Mouse (Mus musculus): Measurements from ENCODE around the gene 2410131K14Rik. TPM values are rescaled to one million over a fixed set of nuclear protein-coding genes. Genes with fewer than 3 reads are reported as not detected.

The 2410131K14Rik gene
- polyA plus RNA-seq (2015; fragmentation: Nextera tagmentation; extraction: Ambion mirVana) = 12.9 TPM in 2 replicates

DNA sequence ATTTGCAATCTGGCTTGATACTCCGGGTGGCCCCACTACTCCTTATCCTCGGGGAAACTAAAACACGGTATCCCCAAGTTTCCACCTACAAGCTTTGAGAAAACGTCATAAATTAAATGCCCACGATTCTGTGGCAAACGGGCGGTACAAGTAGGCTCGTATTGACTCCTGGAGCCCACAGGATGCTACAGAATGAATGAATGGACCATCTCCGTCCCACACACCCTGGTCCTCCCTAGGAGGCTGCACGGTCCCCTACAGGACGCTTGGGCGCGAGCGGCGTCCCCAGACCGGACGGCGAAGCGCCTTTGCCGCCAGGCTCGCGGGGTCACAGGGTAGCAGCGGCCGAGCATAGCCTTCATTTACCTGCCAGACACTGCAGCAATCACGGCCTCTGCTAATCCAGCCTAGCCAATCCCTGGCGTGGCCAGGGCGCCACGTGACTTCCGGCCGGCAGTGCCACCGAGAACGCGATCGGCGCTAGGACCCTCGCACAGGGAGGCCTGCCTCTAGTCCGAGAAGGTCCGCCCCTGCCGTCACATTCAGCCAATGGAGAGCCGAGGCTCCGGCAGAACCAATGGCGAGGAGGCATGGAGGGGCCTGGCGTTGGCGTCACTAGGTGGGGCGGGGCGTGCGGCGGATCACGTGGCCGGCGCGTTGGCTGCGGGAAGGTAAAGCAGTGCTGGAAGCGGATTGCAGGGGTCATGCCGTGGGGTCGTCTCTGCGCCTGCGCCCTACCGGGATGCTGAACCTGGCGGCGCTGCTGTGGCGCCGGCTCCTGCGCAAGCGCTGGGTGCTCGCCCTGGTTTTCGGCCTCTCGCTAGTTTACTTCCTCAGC, at the start of gene 2410131K14Rik, which contains the start of gene Rnft2:
Gene 2410131K14Rik, plus strand, starts transcription at position 622 of the 838 bp plus-strand sequence.
Gene Rnft2, minus strand, starts transcription at position 511 of the 838 bp plus-strand sequence.
- Histone ChIP-seq H3K4me2 (replicated peaks) (peak within 1 kb of the TSS; percentile 96), H3K27ac (peak within 1 kb of the TSS; percentile 74), H3K4me3 (peak within 1 kb of the TSS; percentile 56), H3K9ac (peak within 1 kb of the TSS; percentile 79), H3K4me1 (peaks cover 30% of the 10 kb centered on the region), H3K9me3 (no peaks in the 10 kb centered on the region), H3K27me3 (no peaks in the 10 kb centered on the region), H3K36me3 (peaks cover 29% of the 10 kb centered on the region)
- WGBS = under 1% methylated on average over 68 of the region's 68 CpGs
- ATAC-seq (ENCODE audit: low FRiP score, low read depth) = peak; percentile 100

DNA sequence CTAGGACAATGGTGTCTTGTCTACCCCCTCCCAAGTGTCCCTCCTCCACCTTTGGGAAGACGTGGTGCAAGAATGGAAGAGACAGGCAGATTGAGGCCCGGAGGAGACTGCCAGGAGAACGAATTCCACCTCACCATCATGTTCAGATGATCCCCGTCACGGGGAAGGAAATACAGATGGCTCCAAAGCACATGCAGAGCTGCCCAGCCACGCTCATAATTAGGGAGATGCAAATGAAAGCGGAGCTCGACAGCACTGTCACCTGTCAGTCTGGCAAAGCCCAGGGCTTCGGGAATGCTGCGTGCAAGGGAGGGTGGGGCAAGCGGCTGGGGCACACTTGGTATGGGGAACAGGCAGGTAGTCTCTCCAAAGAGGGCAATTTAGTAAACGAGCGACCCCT, 47.6 kb upstream of the 2410131K14Rik start:
- peaks cover 2% of the 10 kb centered on the region; the same call in 1 of the 2 replicates for H3K4me1 ChIP-seq
- peaks cover 15% of the 10 kb centered on the region; the same call in 1 of the 2 replicates for H3K36me3 ChIP-seq
- H3K4me3 ChIP-seq = no peak overlapping the region
- ATAC-seq (ENCODE audit: low FRiP score, low read depth) = no peak
- no peak overlapping the region for H3K4me2 ChIP-seq (replicated peaks)
- no peaks in the 10 kb centered on the region for H3K9me3 ChIP-seq
- H3K27me3 ChIP-seq = peaks cover 14% of the 10 kb centered on the region; the same call in 1 of the 2 replicates
- WGBS = 73% methylated on average over 13 of the region's 13 CpGs
- no peak overlapping the region for H3K27ac ChIP-seq
- H3K9ac ChIP-seq = no peak overlapping the region

- Histone ChIP-seq H3K9ac (no peak overlapping the region), H3K4me3 (no peak overlapping the region), H3K4me2 (replicated peaks) (no peak overlapping the region), H3K27me3 (no peaks in the 10 kb centered on the region), H3K36me3 (peaks cover 15% of the 10 kb centered on the region; the same call in 1 of the 2 replicates), H3K9me3 (no peaks in the 10 kb centered on the region), H3K4me1 (no peaks in the 10 kb centered on the region), H3K27ac (no peak overlapping the region)
- 66% methylated on average over 5 of the region's 5 CpGs for WGBS
- no peak for ATAC-seq (ENCODE audit: low FRiP score, low read depth)
Observed at GRCm38 (mm10) chr5:118199670-118200069, 45.4 kb upstream of the 2410131K14Rik start.

DNA sequence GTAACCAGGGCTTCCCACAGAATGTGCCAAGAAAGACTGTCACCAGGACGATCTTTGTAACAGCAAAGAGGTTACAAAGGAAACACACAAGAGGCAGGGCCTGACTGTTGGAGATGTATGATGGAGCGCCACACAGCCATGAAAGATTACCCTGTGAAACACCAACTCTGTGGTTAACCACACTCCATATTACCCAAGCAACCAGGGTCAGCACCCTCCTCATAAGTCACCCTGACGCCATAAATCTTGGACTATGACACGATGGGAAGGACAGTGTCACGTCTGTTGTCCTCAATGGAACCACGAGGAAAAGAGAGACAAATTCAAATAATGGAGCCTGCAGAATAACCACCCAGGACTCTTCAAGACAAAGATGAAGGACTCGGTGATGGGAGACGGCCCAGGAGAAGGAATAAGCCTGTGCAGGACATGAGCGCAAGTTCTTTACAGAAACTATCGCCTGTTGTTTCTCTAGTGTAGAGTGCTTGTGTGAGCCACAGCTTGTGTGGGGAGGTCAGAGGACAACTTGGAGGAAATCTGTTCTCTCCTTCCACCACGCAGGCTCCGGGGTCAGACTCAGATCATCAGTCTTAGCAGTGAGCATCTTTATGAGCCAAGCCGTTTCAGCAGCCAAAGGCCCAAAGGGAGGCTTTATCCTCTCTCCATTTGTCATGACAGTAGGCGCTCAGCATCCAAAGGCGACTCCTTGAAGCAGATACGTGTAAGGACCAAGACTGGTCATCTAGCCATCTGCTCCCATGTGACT, 40.2 kb upstream of the 2410131K14Rik start:
- ATAC-seq (ENCODE audit: low FRiP score, low read depth) = no peak
- Histone ChIP-seq H3K36me3 (peaks cover 15% of the 10 kb centered on the region; the same call in 1 of the 2 replicates), H3K27ac (no peak overlapping the region), H3K4me3 (no peak overlapping the region), H3K4me1 (no peaks in the 10 kb centered on the region), H3K9me3 (no peaks in the 10 kb centered on the region), H3K4me2 (replicated peaks) (no peak overlapping the region), H3K27me3 (no peaks in the 10 kb centered on the region), H3K9ac (no peak overlapping the region)
- WGBS = 59% methylated on average over 16 of the region's 16 CpGs

GRCm38 (mm10) chr5:118205852-118206251, 39.2 kb upstream of the 2410131K14Rik start:
- H3K27me3 ChIP-seq = no peaks in the 10 kb centered on the region
- H3K4me2 ChIP-seq (replicated peaks) = no peak overlapping the region
- H3K9ac ChIP-seq = no peak overlapping the region
- WGBS = 76% methylated on average over 8 of the region's 8 CpGs
- H3K4me1 ChIP-seq = no peaks in the 10 kb centered on the region
- no peaks in the 10 kb centered on the region for H3K9me3 ChIP-seq
- no peak overlapping the region for H3K4me3 ChIP-seq
- ATAC-seq (ENCODE audit: low FRiP score, low read depth) = no peak
- H3K36me3 ChIP-seq = peaks cover 8% of the 10 kb centered on the region; the same call in 1 of the 2 replicates
- H3K27ac ChIP-seq = no peak overlapping the region

DNA sequence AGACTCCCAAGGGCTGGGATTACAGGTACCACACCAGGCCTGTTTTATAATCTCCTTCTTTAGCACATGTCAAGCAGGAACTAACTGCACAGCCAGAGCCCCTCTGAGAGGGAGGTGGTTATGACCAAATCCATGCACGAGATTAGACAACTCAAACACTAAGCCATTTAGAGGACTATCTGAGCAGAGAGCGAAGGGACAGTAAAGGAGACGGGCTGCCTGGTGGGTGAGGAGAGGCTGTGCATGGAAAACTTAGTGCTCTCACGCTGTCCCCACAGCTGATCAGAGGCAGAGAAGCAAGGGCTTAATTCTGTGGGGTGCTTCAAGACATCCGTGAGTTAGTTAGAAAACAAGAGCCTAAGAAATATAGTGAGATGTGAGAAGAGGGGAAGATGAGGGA, 31.0 kb upstream of the 2410131K14Rik start:
- H3K9me3 ChIP-seq = no peaks in the 10 kb centered on the region
- no peaks in the 10 kb centered on the region for H3K27me3 ChIP-seq
- ATAC-seq (ENCODE audit: low FRiP score, low read depth) = no peak
- peaks cover 17% of the 10 kb centered on the region for H3K4me1 ChIP-seq
- 21% methylated on average over 5 of the region's 5 CpGs for WGBS
- no peaks in the 10 kb centered on the region for H3K36me3 ChIP-seq
- H3K4me3 ChIP-seq = peak overlapping the region; percentile 41
- no peak overlapping the region for H3K27ac ChIP-seq
- H3K4me2 ChIP-seq (replicated peaks) = peak overlapping the region; percentile 74
- H3K9ac ChIP-seq = peak overlapping the region; percentile 57; the same call in 1 of the 2 replicates

DNA sequence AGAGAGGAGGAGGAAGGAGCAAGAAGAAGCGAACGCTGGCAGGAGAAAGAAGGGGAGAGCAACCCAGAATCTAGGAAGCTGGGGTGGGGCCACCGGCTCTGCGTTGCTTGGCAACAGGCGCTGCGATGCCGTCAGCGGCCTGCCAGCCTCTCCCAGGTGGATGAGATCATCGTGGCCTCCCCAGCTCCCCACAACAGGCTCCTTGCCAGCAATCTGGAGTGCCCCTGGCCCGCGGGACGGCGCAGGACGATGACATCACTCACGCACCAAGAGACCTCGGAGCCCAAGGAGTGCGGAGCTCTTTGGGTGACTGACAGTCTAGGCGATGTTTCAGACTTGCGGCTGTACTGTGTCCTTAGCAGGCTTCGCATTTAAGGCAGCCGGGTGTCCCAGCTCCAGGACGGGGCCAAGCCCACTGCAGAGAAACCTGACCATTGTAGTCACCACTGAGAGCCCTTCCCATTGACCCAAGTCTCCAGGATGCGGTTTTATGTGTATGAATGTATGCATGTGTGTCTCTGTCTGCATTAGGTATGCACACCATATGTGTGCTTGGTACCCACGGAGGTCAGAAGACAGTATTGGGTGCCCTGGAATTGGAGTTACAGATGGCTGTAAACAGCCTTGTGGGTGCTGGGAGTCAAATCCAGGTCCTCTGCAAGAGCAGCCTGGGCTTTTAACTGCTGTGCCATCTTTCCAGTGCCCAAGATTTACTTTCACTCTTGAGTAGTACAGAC, 30.4 kb upstream of the 2410131K14Rik start:
- H3K27ac ChIP-seq = no peak overlapping the region
- peak overlapping the region; percentile 57 for H3K9ac ChIP-seq
- H3K36me3 ChIP-seq = no peaks in the 10 kb centered on the region
- WGBS = 6% methylated on average over 24 of the region's 24 CpGs
- H3K4me3 ChIP-seq = peak overlapping the region; percentile 41
- no peaks in the 10 kb centered on the region for H3K27me3 ChIP-seq
- no peaks in the 10 kb centered on the region for H3K9me3 ChIP-seq
- peak overlapping the region; percentile 74 for H3K4me2 ChIP-seq (replicated peaks)
- peaks cover 17% of the 10 kb centered on the region for H3K4me1 ChIP-seq
- peak; percentile 79 for ATAC-seq (ENCODE audit: low FRiP score, low read depth)

DNA sequence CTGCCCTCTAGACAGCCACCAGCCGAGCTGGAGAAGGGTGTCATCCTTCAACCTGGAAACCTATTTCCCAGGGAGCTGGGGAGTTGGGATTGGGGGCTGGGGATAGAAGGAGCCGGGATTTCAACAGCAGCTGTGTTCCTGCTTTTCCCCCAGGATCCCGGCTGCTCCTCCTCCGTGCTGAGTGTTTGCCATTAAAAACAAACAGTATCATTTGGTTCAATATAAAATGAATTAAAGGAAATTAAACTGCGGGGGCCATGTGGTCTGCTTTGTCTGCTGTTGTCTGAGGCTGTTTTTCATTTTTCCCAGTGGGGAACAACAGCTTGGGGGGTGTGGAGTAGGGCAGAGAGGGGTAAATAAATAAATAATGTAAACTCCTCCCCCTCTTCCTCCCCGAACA, 27.6 kb upstream of the 2410131K14Rik start:
- no peak overlapping the region for H3K9ac ChIP-seq
- H3K27ac ChIP-seq = no peak overlapping the region
- ATAC-seq (ENCODE audit: low FRiP score, low read depth) = no peak
- no peaks in the 10 kb centered on the region for H3K9me3 ChIP-seq
- H3K4me1 ChIP-seq = peaks cover 17% of the 10 kb centered on the region
- H3K4me3 ChIP-seq = no peak overlapping the region
- 52% methylated on average over 6 of the region's 6 CpGs for WGBS
- peaks cover 12% of the 10 kb centered on the region; the same call in 1 of the 2 replicates for H3K36me3 ChIP-seq
- no peak overlapping the region for H3K4me2 ChIP-seq (replicated peaks)
- H3K27me3 ChIP-seq = no peaks in the 10 kb centered on the region

DNA sequence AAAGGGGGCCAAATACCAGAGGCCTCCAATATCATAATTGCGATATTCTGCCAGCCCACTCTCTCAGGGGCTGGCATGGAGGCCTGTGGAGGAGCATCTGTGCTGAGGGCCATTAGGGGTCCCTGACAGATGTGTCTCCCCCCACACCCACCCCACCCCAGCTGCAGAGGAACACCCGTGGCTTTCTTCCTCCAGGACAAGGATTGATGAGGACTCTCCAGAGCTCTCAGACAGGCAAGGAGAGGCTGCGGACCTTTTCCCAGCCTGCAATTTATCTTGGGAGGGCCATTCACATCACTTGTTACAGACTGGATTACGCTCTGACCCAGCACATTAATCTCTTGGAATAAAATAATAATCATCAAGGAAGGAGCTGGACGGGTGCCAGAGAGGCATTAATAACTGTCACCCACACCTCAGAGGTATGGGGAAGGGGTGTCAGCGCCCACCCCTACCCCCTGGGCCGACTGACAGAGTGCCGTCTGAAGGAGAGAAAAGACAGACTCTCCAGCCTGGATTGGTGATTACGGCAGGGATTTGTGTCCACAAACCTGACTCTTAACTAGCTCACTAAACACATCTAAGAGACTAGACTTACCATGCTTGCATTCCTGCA, 21.8 kb upstream of the 2410131K14Rik start:
- H3K9ac ChIP-seq = no peak overlapping the region
- H3K4me2 ChIP-seq (replicated peaks) = no peak overlapping the region
- H3K4me3 ChIP-seq = no peak overlapping the region
- no peak overlapping the region for H3K27ac ChIP-seq
- H3K4me1 ChIP-seq = no peaks in the 10 kb centered on the region
- no peak for ATAC-seq (ENCODE audit: low FRiP score, low read depth)
- no peaks in the 10 kb centered on the region for H3K9me3 ChIP-seq
- WGBS = 42% methylated on average over 9 of the region's 9 CpGs
- H3K36me3 ChIP-seq = peaks cover 37% of the 10 kb centered on the region
- H3K27me3 ChIP-seq = no peaks in the 10 kb centered on the region

GRCm38 (mm10) chr5:118230071-118230611, 14.9 kb upstream of the 2410131K14Rik start:
- Histone ChIP-seq H3K9me3 (no peaks in the 10 kb centered on the region), H3K4me1 (no peaks in the 10 kb centered on the region), H3K27me3 (no peaks in the 10 kb centered on the region), H3K4me3 (no peak overlapping the region), H3K27ac (no peak overlapping the region), H3K9ac (no peak overlapping the region), H3K4me2 (replicated peaks) (no peak overlapping the region), H3K36me3 (peaks cover 71% of the 10 kb centered on the region)
- 93% methylated on average over 13 of the region's 13 CpGs for WGBS
- no peak for ATAC-seq (ENCODE audit: low FRiP score, low read depth)

GRCm38 (mm10) chr5:118236891-118237290, 8.1 kb upstream of the 2410131K14Rik start:
- WGBS = 81% methylated on average over 12 of the region's 12 CpGs
- ATAC-seq (ENCODE audit: low FRiP score, low read depth) = no peak
- H3K4me1 ChIP-seq = no peaks in the 10 kb centered on the region; the same call in 1 of the 2 replicates

More at GRCm38 (mm10) chr5:118236891-118237290, 8.1 kb upstream of the 2410131K14Rik start:
- H3K27ac ChIP-seq = no peak overlapping the region
- H3K9ac ChIP-seq = no peak overlapping the region
- H3K36me3 ChIP-seq = peaks cover 51% of the 10 kb centered on the region
- H3K4me2 ChIP-seq (replicated peaks) = no peak overlapping the region
- H3K27me3 ChIP-seq = no peaks in the 10 kb centered on the region
- no peaks in the 10 kb centered on the region for H3K9me3 ChIP-seq
- H3K4me3 ChIP-seq = no peak overlapping the region
